Mouse (Mus musculus) ES-Bruce4 (cell line): ENCODE measurements around the gene Zfp592.

Experiments used
- CTCF ChIP-seq: IDR thresholded peaks from one replicate; pipeline ENCODE4 v1.8.1; 2011; ENCODE audit warnings: low read depth, low read length
- POLR2A ChIP-seq: IDR thresholded peaks from one replicate; pipeline ENCODE4 v1.8.1; 2011; ENCODE audit warnings: low read length; ENCODE audit not compliant: insufficient read depth

DNA sequence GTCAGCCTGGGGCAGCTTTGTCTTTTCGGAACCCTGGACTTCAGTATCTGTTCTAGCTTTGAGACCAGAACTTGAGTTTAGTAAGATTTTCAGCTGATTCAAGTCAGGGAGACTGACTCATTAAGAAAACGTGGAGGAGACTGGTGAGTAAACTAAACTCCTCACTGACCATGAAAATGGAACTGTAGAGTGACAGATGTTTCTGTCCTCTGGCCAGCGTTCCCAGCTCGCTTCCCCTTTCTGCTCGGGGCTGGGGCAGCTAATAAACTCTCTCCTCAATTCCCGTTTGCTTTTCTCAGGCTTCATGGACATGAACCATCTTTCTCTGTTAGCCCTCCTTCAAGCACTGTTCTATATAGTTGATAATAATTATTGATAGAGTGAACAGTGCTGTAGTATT, 4.3 kb downstream of the Zfp592 start:
- no peak for TF ChIP-seq CTCF
- no peak for TF ChIP-seq POLR2A
